Mouse (Mus musculus) CD4-positive naive resting alpha-beta T cell, adult 57 days (primary cell): ENCODE results near the gene Gm3893. TPM values are rescaled to one million over a fixed set of nuclear protein-coding genes. Genes with fewer than 3 reads are reported as not detected.

Experiments used
- total RNA-seq: library from RNA; stranded (reverse); gene quantifications from one replicate; pipeline ENCODE4 v1.2.4, GENCODE M21; 2023

The Gm3893 gene
- total RNA-seq = not detected

GRCm38 (mm10) chr4:42090907-42091306 is at the start of gene Gm3893:
TSS of gene Gm3893 (plus strand) at chr4:42091207.

GRCm38 (mm10) chr4:42114517-42114916 is 23.5 kb downstream of the Gm3893 start, which contains the start of gene Gm13304:
TSS of gene Gm13304 (plus strand) at chr4:42114817.

Other genes starting within 250 kb of the Gm3893 start
- gene Gm21541, start 187.6 kb upstream of the Gm3893 start, total RNA-seq = not detected
- gene Gm20878, start 149.6 kb upstream of the Gm3893 start, total RNA-seq = not detected
- not detected for gene Fam205a4, start 125.1 kb upstream of the Gm3893 start, total RNA-seq
- gene Gm21093, start 56.5 kb upstream of the Gm3893 start, total RNA-seq = not detected
- not detected for gene Gm13304, start 23.6 kb downstream of the Gm3893 start, total RNA-seq
- not detected for gene Gm13306, start 62.2 kb downstream of the Gm3893 start, total RNA-seq
- gene Gm13305, start 77.4 kb downstream of the Gm3893 start, total RNA-seq = not detected
- not detected for gene Gm10600, start 149.4 kb downstream of the Gm3893 start, total RNA-seq
- gene Ccl21b, start 164.6 kb downstream of the Gm3893 start, total RNA-seq = not detected
- gene Gm21953, start 203.1 kb downstream of the Gm3893 start, total RNA-seq = not detected
- gene Fam205a3, start 227.1 kb downstream of the Gm3893 start, total RNA-seq = 0.24 TPM